Mouse (Mus musculus) spleen, adult 18-20 months (tissue): Measurements from ENCODE around the gene Cux2.
"Not testable (repeated sequence)": the region's sequence is repeated elsewhere in the genome, so short reads cannot be mapped to it uniquely, and the experiment has no call there.

Experiments used
- DNase-seq, 2 experiments: peaks; one replicate each; pipeline ENCODE4 v3.0.0; 2022; ENCODE audit warnings: mixed read lengths in 2 of 2

Cux2 gene

GRCm38 (mm10) chr5:121856740-121857139 lies 193.2 kb downstream of the Cux2 start:
- no peak for DNase-seq

- no peak for DNase-seq
Observed at GRCm38 (mm10) chr5:121854768-121855167, 195.1 kb downstream of the Cux2 start.

GRCm38 (mm10) chr5:121853368-121854051 lies 196.4 kb downstream of the Cux2 start:
- DNase-seq: no peak

- peak in 1 of 2 experiments; percentile 46 for DNase-seq
Observed at GRCm38 (mm10) chr5:121849478-121850349, 200.2 kb downstream of the Cux2 start.

- peak; percentile 82 to 90 for DNase-seq
Observed at GRCm38 (mm10) chr5:121848743-121849142, 201.2 kb downstream of the Cux2 start, which contains the start of gene Pheta1. Gene Pheta1 (plus strand): TSS chr5:121848984.

- peak in 1 of 2 experiments; percentile 22 for DNase-seq
Observed at GRCm38 (mm10) chr5:121848035-121848519, 201.8 kb downstream of the Cux2 start.

GRCm38 (mm10) chr5:121847269-121847668 lies 202.6 kb downstream of the Cux2 start:
- DNase-seq: not testable (repeated sequence)

- no peak for DNase-seq
Observed at GRCm38 (mm10) chr5:121846322-121846721, 203.6 kb downstream of the Cux2 start.

- no peak for DNase-seq
Observed at GRCm38 (mm10) chr5:121845361-121845760, 204.5 kb downstream of the Cux2 start.

GRCm38 (mm10) chr5:121843138-121843905 lies 206.6 kb downstream of the Cux2 start:
- DNase-seq: peak in 1 of 2 experiments; percentile 61

GRCm38 (mm10) chr5:121842665-121843118 lies 207.2 kb downstream of the Cux2 start:
- peak; percentile 71 to 89 for DNase-seq

- DNase-seq: peak in 1 of 2 experiments; percentile 21
Observed at GRCm38 (mm10) chr5:121841973-121842372, 207.9 kb downstream of the Cux2 start.

GRCm38 (mm10) chr5:121841516-121841915 lies 208.4 kb downstream of the Cux2 start:
- DNase-seq: no peak

- no peak for DNase-seq
Observed at GRCm38 (mm10) chr5:121839128-121839473, 210.8 kb downstream of the Cux2 start.

- DNase-seq: peak; percentile 78 to 79
Observed at GRCm38 (mm10) chr5:121838341-121839127, 211.4 kb downstream of the Cux2 start.

- DNase-seq: peak; percentile 69 to 70
Observed at GRCm38 (mm10) chr5:121837441-121838340, 212.2 kb downstream of the Cux2 start, which contains the start of gene Sh2b3. Gene Sh2b3 (minus strand): TSS chr5:121837646.

GRCm38 (mm10) chr5:121836692-121837415 lies 213.0 kb downstream of the Cux2 start:
- DNase-seq: peak; percentile 96 to 97

GRCm38 (mm10) chr5:121835949-121836691 lies 213.8 kb downstream of the Cux2 start:
- peak; percentile 80 to 89 for DNase-seq
